Mouse (Mus musculus) limb, embryonic 12.5 days (tissue): ENCODE measurements around the gene Phldb1. TPM values are rescaled to one million over a fixed set of nuclear protein-coding genes. Genes with fewer than 3 reads are reported as not detected.

Source experiments
- ATAC-seq: fragments of 200-750 bp; cut with Nextera tagmentation; 2 replicates; pipeline ENCODE4 v1.8.0; 2017; ENCODE audit warnings: low read depth, moderate TSS enrichment; ENCODE audit not compliant: insufficient number of reproducible peaks, insufficient read depth, low FRiP score, low TSS enrichment
- H3K27ac ChIP-seq: fragments of 300-500 bp; sonication (generic); 2 replicates; pipeline ENCODE4 v1.5.1; 2016; ENCODE audit warnings: mild to moderate bottlenecking, moderate library complexity
- H3K27me3 ChIP-seq: fragments of 300-500 bp; sonication (generic); 2 replicates; pipeline ENCODE4 v1.6.1; 2016; ENCODE audit warnings: mild to moderate bottlenecking, moderate library complexity
- H3K36me3 ChIP-seq: fragments of 300-500 bp; sonication (generic); 2 replicates; pipeline ENCODE4 v1.6.1; 2016; ENCODE audit warnings: mild to moderate bottlenecking, moderate library complexity
- H3K4me1 ChIP-seq: fragments of 300-500 bp; sonication (generic); replicated peaks from 2 replicates; pipeline ENCODE4 v1.6.1; 2016
- H3K4me2 ChIP-seq: fragments of 300-500 bp; sonication (generic); 2 replicates; pipeline ENCODE4 v1.6.1; 2016; ENCODE audit warnings: mild to moderate bottlenecking, moderate library complexity
- H3K4me3 ChIP-seq: fragments of 300-500 bp; sonication (generic); replicated peaks from 2 replicates; pipeline ENCODE4 v1.5.1; 2016; ENCODE audit warnings: mild to moderate bottlenecking
- H3K9ac ChIP-seq: fragments of 300-500 bp; sonication (generic); replicated peaks from 2 replicates; pipeline ENCODE4 v1.6.1; 2016; ENCODE audit warnings: mild to moderate bottlenecking, moderate library complexity
- H3K9me3 ChIP-seq: fragments of 300-500 bp; sonication (generic); 2 replicates; pipeline ENCODE4 v1.6.1; 2016; ENCODE audit warnings: mild to moderate bottlenecking, moderate library complexity
- WGBS: fragments of 180-500 bp; shearing (Covaris S2); methylation state at CpG from one replicate; pipeline ENCODE4 v1.1.7; 2016; 5-methylcytosine and 5-hydroxymethylcytosine counted together
- polyA plus RNA-seq: library from polyadenylated mRNA; unstranded; fragments of >200 nt; fragmentation: Nextera tagmentation; extraction: Ambion mirVana; gene quantifications from 2 replicates; pipeline ENCODE4 v1.2.1, GENCODE M21; 2016

Gene Phldb1
- polyA plus RNA-seq, 1 experiment from 2014 or later = 60.4 TPM

DNA sequence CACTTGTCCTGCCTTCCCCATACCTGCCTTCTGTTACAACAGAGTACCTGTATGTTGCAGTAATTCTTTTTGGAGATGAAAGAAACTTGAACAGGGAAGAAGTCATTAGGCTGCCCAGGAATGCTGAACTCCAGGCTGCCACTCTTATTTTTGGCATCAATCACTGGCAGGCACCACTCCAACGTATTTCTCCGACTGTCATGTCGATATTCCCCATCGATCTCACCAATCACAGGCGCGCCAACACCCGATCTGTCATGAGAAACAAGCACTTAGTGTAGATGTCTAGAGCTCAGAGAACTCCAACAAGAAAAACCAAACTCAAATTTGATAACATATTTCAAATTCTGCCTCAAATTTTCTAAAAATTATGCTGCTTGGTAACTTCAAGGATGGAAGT, 10.4 kb upstream of the Phldb1 start:
- H3K4me3 ChIP-seq = no peak overlapping the region
- H3K4me1 ChIP-seq = no peaks in the 10 kb centered on the region
- no peaks in the 10 kb centered on the region for H3K27me3 ChIP-seq
- ATAC-seq = no peak
- no peak overlapping the region for H3K27ac ChIP-seq
- no peak overlapping the region for H3K4me2 ChIP-seq
- H3K9me3 ChIP-seq = no peaks in the 10 kb centered on the region
- WGBS = 95% methylated on average over 7 of the region's 7 CpGs
- no peak overlapping the region for H3K9ac ChIP-seq
- peaks cover 92% of the 10 kb centered on the region for H3K36me3 ChIP-seq

DNA sequence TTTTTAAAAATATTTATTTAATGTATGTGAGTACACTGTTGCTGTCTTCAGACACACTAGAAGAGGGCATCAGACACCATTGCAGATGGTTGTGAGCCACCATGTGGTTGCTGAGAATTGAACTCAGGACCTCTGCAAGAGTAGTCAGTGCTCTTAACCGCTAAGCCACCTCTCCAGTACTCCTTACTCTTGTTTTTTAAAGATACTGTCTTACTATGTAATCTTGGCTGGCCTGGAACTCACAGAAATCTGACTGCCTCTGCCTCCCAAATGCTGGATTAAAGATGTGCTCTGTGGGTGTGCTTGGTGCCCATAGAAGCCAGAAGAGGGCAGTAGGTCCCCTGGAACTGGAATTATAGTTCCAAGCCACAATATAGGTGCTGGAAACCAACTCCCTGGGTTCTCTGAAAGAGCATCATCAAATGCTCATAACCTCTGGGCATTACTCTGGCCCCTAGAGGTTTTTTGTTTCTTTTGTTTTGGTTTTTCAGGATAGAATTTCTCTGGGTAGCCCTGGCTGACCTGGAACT, 5.7 kb upstream of the Phldb1 start:
- Histone ChIP-seq H3K4me1 (peaks cover 20% of the 10 kb centered on the region), H3K9me3 (no peaks in the 10 kb centered on the region), H3K27ac (no peak overlapping the region), H3K4me3 (no peak overlapping the region), H3K4me2 (no peak overlapping the region), H3K9ac (no peak overlapping the region), H3K36me3 (peaks cover 48% of the 10 kb centered on the region), H3K27me3 (no peaks in the 10 kb centered on the region)
- WGBS = 76% methylated on average over 1 of the region's 1 CpGs
- no peak for ATAC-seq

DNA sequence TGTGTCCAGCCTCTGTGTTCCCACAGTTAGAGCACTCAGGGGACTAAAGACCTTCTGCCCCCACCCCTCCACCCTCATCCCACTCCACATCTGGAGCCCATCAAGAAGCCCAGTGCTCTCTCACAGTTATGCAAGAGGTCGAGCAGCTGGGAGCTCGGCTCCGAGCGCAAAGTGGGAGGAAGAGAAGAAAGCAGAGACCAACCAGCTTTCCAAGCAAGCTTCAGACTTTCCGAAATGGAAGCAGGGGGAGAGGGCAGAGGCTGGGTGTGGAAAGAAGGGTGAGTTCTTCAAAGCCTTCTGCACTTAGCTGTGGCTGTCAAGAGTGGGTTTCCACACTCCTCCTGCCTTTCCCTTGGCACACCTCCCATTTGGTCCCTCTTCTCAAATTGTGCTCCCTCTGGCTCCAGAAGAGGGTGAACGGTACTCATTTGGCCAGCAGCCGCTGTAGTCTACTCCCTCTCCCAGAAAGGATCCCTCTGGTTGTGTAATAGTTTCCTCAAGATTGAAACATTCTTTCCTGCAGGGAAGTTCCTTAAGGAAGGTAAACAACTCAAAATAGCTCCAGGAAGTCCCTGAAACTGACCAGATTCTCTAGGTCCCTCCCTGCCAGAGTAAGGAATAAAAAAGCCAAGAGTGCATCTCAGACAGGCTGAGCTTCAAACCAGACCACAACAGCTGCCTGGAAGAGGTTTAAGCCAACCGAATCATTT, 2.4 kb upstream of the Phldb1 start:
- peaks cover 43% of the 10 kb centered on the region for H3K4me1 ChIP-seq
- ATAC-seq = peak; percentile 16; the same call in 1 of the 2 replicates

DNA sequence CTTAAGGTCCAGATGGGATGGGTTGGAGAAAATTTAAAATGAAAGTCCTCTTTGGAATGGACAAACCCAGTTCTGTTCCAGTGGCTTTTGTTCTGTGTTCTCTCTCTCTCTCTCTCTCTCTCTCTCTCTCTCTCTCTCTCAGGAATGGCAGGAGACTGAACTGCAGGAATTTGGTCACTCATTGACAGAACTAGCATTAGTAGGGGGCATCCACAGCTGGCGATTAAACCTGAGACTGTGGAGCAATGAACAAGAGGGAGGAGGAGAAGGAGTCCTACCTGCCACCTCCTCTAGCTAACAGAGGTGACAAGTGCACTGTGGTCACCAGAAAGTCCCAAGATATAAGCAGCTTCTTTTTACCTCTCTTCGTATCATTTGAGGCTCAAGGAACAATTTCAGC, 1.3 kb upstream of the Phldb1 start:
- no peak overlapping the region for H3K4me2 ChIP-seq
- no peak overlapping the region for H3K4me3 ChIP-seq
- WGBS = 69% methylated on average over 2 of the region's 2 CpGs
- peaks cover 22% of the 10 kb centered on the region for H3K27me3 ChIP-seq
- peak overlapping the region; percentile 89; the same call in 1 of the 2 replicates for H3K27ac ChIP-seq
- peaks cover 7% of the 10 kb centered on the region; the same call in 1 of the 2 replicates for H3K36me3 ChIP-seq
- H3K9ac ChIP-seq = no peak overlapping the region
- no peaks in the 10 kb centered on the region for H3K9me3 ChIP-seq
- H3K4me1 ChIP-seq = peaks cover 43% of the 10 kb centered on the region
- ATAC-seq = no peak

More for the DNA sequence above, 2.4 kb upstream of the Phldb1 start:
- peaks cover 19% of the 10 kb centered on the region for H3K27me3 ChIP-seq
- 10% methylated on average over 8 of the region's 8 CpGs for WGBS
- H3K9ac ChIP-seq = no peak overlapping the region; the same call in 1 of the 2 replicates
- no peaks in the 10 kb centered on the region for H3K9me3 ChIP-seq
- peaks cover 15% of the 10 kb centered on the region for H3K36me3 ChIP-seq
- peak overlapping the region; percentile 93 for H3K27ac ChIP-seq
- H3K4me2 ChIP-seq = peak overlapping the region; percentile 40
- no peak overlapping the region for H3K4me3 ChIP-seq

DNA sequence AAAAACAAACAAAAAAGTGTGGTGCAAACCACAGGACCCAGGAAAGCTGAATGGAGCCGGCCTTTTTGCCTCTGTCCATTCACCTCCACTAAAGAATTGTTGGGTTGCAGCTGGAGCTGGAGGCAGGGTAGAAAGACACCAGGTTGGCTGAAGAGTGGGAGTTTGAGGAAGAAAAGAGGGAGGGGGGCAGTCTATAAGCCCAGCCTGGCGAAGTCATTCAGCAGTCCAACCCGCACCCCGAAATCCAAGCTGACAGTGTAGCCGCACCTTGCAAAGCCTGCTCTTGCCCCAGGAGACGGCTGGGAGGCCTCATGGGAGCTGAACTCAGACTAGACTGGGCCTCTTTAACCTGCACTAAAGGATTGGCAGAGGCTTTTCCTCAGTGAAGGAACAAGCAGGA, 888 bp upstream of the Phldb1 start:
- no peak overlapping the region for H3K4me3 ChIP-seq
- H3K4me1 ChIP-seq = peaks cover 43% of the 10 kb centered on the region
- WGBS = 76% methylated on average over 6 of the region's 6 CpGs
- peak overlapping the region; percentile 89 for H3K27ac ChIP-seq
- ATAC-seq = no peak
- H3K9ac ChIP-seq = no peak overlapping the region
- peaks cover 22% of the 10 kb centered on the region for H3K27me3 ChIP-seq
- peaks cover 3% of the 10 kb centered on the region; the same call in 1 of the 2 replicates for H3K36me3 ChIP-seq
- 0 out of 2 replicates have a peak overlapping the region, but pooled peaks have one; percentile 98 for H3K4me2 ChIP-seq
- H3K9me3 ChIP-seq = no peaks in the 10 kb centered on the region

DNA sequence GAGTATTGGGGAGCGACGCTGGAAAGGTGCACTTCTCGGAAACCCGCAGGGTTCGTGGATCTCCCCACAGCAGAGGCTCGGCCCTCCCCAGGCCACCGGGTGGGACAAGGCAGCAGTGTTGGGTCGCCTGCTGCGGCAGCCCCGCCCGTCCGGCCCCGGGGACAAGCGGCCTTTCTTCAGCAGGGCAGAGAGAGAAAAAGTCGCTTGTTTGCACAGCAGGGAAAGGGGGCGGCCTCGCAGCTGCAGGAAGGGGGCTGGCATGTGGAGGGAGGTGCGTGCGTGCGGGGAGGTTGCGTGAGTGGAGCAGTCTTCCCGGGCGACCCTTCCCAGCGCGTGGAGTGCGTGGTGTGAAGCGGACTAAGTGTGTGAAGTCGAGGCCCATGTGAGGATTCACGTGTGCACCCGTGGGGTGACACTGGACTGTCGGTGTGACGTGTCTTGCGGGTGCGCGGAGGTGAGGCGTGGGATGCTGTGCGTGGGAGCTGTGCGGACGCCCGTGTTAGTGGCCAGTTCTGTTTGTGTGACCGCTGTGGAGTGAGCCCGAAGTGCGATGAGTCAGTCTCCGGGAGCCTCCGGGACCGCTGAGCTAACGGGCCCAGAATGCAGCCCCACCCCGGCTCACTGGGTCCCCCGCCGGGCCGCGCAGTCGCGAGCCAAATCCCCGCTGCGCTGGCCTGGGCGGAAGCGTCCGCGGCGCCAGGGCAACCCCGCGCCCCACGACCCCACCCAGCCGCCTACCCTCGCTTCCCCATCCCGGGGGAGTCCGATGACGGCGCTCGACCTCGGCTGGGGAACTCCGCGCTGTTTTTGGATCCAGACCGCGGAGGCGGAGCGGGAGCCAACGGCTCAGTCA, 1.1 kb downstream of the Phldb1 start:
- Histone ChIP-seq H3K36me3 (no peaks in the 10 kb centered on the region), H3K27ac (peak overlapping the region; percentile 89), H3K4me1 (peaks cover 43% of the 10 kb centered on the region), H3K9me3 (no peaks in the 10 kb centered on the region), H3K27me3 (peaks cover 22% of the 10 kb centered on the region), H3K9ac (peak overlapping the region; percentile 83), H3K4me2 (peak overlapping the region; percentile 98), H3K4me3 (peak overlapping the region; percentile 75)
- 0 out of 2 replicates have a peak, but pooled peaks have one; percentile 6 for ATAC-seq
- WGBS = under 1% methylated on average over 79 of the region's 79 CpGs

DNA sequence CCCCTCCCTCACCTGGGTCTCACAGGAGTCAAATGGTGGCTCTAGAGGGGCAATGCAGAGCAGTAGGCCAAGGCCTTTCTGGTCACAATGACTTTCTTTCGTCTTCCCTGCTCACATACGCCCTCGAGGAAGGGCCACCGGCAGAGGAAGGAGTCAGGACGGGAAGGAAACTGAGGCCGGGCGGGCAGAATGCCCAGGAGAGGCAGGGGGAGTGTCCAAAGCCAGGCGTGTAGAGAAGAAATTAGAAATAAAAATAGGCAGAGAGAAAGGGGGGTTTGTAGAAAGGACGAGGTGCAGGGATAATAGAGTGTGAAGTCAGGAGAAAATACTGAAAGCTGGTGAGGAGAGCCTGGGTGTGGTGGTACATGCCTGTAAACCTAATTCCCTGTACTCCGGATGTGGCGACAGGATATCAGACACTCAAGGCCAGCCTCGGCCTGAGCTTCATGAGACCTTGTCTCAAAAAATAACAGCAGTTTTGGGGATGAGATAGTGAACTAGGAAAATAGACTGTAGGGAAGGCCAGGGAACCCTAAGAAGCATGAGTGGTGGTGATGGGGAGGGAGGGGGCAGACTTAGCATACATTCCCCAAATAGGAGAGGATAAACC, 2.0 kb downstream of the Phldb1 start:
- WGBS = 54% methylated on average over 12 of the region's 12 CpGs
- Histone ChIP-seq H3K9ac (peak overlapping the region; percentile 83; the same call in 1 of the 2 replicates), H3K4me3 (peak overlapping the region; percentile 75), H3K9me3 (no peaks in the 10 kb centered on the region), H3K4me2 (peak overlapping the region; percentile 98), H3K36me3 (0 out of 2 replicates have a peak, but pooled peaks cover under 1% of the 10 kb centered on the region), H3K27ac (peak overlapping the region; percentile 89), H3K27me3 (peaks cover 22% of the 10 kb centered on the region), H3K4me1 (peaks cover 43% of the 10 kb centered on the region)
- ATAC-seq = no peak

DNA sequence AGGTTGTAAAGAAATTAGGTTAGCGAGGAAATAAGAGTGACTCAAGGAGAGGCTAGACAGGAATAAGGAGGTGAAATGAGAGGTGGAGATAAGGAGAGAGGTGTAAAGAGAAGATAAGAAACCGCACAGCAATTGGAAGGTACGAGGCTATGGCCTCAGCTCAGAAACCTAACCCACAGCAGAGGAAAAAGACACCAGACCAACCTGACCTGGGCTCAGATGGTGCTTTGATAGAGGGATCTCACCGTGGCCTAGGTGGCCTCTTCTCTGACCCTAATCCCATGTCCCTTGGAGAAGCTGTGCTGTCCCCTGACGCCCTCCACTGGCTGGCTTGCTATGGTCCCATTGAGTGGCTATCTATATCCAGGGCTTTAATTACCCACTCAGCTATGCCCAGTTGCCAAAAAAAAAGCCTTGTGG, 2.9 kb downstream of the Phldb1 start:
- Histone ChIP-seq H3K36me3 (peaks cover 9% of the 10 kb centered on the region; the same call in 1 of the 2 replicates), H3K4me1 (peaks cover 35% of the 10 kb centered on the region), H3K9me3 (no peaks in the 10 kb centered on the region), H3K9ac (no peak overlapping the region), H3K27ac (no peak overlapping the region), H3K4me3 (no peak overlapping the region), H3K27me3 (peaks cover 22% of the 10 kb centered on the region), H3K4me2 (peak overlapping the region; percentile 98; the same call in 1 of the 2 replicates)
- 73% methylated on average over 5 of the region's 5 CpGs for WGBS
- ATAC-seq = no peak

DNA sequence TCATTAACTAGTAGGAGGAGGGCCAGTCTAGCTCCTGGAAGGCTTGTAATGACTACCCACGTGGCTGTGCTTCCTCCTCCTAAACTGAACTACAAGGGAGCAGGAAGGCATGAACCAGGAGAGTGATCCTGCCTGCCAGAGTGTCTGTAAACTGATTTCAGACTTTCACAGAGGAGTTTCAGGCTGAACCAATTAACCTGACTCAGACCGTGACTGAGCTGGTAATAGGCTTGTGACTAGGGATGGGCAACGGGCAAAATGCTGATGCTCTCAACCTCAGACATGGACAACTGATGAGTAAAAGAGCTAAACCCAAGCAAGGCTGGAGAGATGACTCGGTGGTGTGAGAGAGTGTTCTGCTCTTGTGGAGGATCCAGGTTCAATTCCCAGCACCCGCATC, 7.6 kb downstream of the Phldb1 start:
- Histone ChIP-seq H3K27me3 (0 out of 2 replicates have a peak, but pooled peaks cover 3% of the 10 kb centered on the region), H3K9ac (no peak overlapping the region), H3K36me3 (peaks cover 54% of the 10 kb centered on the region), H3K4me1 (peaks cover 23% of the 10 kb centered on the region), H3K4me2 (no peak overlapping the region), H3K9me3 (no peaks in the 10 kb centered on the region), H3K27ac (no peak overlapping the region), H3K4me3 (no peak overlapping the region)
- 52% methylated on average over 5 of the region's 5 CpGs for WGBS
- no peak for ATAC-seq

DNA sequence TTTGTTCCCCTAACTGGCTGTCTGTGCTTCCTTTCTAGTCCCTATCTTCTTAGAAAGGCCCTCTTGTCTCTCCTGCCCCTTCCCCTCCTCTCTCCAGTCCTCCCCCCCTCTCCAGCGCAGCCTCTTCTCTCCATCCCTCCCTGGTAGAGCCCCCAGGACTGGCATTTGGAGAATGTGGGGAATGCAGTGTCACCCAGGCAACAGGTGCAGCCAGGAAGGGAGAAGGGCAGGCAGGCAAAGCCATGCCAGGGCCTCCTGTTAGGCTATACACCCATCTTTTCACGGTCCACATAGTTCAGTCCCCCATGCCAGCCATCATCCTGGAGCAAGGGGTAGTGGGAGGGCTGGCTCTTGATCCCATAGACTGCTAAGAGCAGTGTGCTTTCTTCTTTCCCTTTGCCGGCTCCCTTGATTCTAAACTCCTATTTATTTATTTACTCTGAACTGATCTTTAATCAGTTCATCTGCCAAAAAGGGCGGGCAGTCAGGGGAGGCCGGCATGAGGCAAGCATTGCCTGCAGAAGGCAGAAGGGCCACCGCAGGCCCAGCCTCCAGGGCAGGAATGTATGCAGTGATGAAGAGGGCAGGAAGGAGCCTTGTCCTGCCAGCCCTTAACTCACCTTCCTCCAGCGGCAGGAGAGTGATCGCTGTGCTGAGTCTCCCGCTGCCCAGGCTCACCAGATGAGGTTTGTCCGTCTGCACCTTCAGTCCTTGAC, 8.4 kb downstream of the Phldb1 start:
- no peak for ATAC-seq
- H3K9me3 ChIP-seq = no peaks in the 10 kb centered on the region
- no peak overlapping the region; the same call in 1 of the 2 replicates for H3K27ac ChIP-seq
- no peak overlapping the region for H3K4me2 ChIP-seq
- no peak overlapping the region for H3K9ac ChIP-seq
- H3K27me3 ChIP-seq = no peaks in the 10 kb centered on the region
- H3K4me3 ChIP-seq = no peak overlapping the region
- H3K36me3 ChIP-seq = peaks cover 58% of the 10 kb centered on the region
- peaks cover 27% of the 10 kb centered on the region for H3K4me1 ChIP-seq
- WGBS = 55% methylated on average over 10 of the region's 10 CpGs
